Mouse (Mus musculus): ENCODE results near the gene Cacnb2. TPM values are rescaled to one million over a fixed set of nuclear protein-coding genes. Genes with fewer than 3 reads are reported as not detected.

The Cacnb2 gene
- polyA plus RNA-seq, 1 experiment from 2014 or later: 6.2 TPM

- Histone ChIP-seq H3K9me3 (ENCODE audit: control insufficient read depth, low read depth, low read length) (no peaks in the 10 kb centered on the region), H3K36me3 (ENCODE audit: control insufficient read depth, insufficient read depth, low read length) (no peaks in the 10 kb centered on the region), H3K27me3 (ENCODE audit: control insufficient read depth, insufficient read depth, low read length) (no peaks in the 10 kb centered on the region), H3K4me3 (ENCODE audit: low read depth, low read length) (no peak overlapping the region), H3K9ac (replicated peaks; ENCODE audit: low read depth, low read length) (no peak overlapping the region), H3K4me2 (replicated peaks; ENCODE audit: low read depth, low read length) (no peak overlapping the region), H3K27ac (ENCODE audit: low read length) (no peak overlapping the region), H3K4me1 (ENCODE audit: control insufficient read depth, insufficient read depth, low read length) (0 out of 2 replicates have a peak, but pooled peaks cover 4% of the 10 kb centered on the region)
- WGBS: 38% methylated on average over 1 of the region's 1 CpGs
- no peak for ATAC-seq (ENCODE audit: insufficient number of reproducible peaks, insufficient read depth, low FRiP score, low read depth)
These were observed 270.2 kb downstream of the Cacnb2 start for GRCm38 (mm10) chr2:14873116-14873515.

- no peak for ATAC-seq (ENCODE audit: insufficient number of reproducible peaks, insufficient read depth, low FRiP score, low read depth)
- WGBS: 5% methylated on average over 15 of the region's 15 CpGs
These were observed 270.9 kb downstream of the Cacnb2 start for GRCm38 (mm10) chr2:14873701-14874181.

DNA sequence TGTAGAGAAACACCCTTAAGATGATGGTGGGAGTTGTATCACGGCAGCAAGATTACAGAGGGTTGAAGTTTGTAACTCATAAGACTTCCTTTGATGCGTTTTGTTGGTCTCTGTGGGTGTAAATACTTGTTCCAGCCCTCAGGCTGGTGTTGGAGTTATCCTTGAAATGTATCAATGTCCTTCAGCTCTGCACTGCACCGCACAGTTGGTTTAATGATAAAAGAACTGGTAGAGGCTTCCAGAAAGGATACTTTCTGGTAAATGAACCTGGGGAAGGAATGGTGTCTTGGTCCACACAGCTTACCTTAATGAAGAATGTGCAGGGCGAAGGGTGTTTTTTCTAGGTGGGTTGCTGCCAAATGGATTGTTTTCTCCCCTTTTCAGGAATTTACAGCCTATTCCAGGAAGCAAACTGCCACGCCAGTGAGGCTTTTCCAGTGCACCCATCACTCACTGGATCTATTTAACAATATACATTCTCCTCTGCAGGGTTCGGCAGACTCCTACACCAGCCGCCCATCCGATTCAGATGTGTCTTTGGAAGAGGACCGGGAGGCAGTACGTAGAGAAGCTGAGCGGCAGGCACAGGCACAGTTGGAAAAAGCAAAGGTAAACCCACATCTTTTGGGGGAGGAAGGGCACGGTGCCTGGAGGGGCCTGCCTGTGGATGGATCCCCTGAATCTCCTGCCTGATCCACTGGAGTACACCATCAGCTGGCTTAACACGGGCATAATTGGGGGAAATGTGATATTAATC lies 271.6 kb downstream of the Cacnb2 start:
- ATAC-seq (ENCODE audit: insufficient number of reproducible peaks, insufficient read depth, low FRiP score, low read depth): no peak
- Histone ChIP-seq H3K36me3 (ENCODE audit: control insufficient read depth, insufficient read depth, low read length) (no peaks in the 10 kb centered on the region), H3K4me1 (ENCODE audit: control insufficient read depth, insufficient read depth, low read length) (0 out of 2 replicates have a peak, but pooled peaks cover 4% of the 10 kb centered on the region), H3K9me3 (ENCODE audit: control insufficient read depth, low read depth, low read length) (no peaks in the 10 kb centered on the region), H3K27ac (ENCODE audit: low read length) (no peak overlapping the region), H3K27me3 (ENCODE audit: control insufficient read depth, insufficient read depth, low read length) (no peaks in the 10 kb centered on the region), H3K4me3 (ENCODE audit: low read depth, low read length) (peak overlapping the region; percentile 8; the same call in 1 of the 2 replicates), H3K4me2 (replicated peaks; ENCODE audit: low read depth, low read length) (peak overlapping the region; percentile 32), H3K9ac (replicated peaks; ENCODE audit: low read depth, low read length) (no peak overlapping the region)
- WGBS: 27% methylated on average over 13 of the region's 13 CpGs

More at GRCm38 (mm10) chr2:14873701-14874181, 270.9 kb downstream of the Cacnb2 start:
- H3K27ac ChIP-seq (ENCODE audit: low read length): no peak overlapping the region
- peak overlapping the region; percentile 8; the same call in 1 of the 2 replicates for H3K4me3 ChIP-seq (ENCODE audit: low read depth, low read length)
- H3K4me2 ChIP-seq (replicated peaks; ENCODE audit: low read depth, low read length): peak overlapping the region; percentile 32
- no peak overlapping the region for H3K9ac ChIP-seq (replicated peaks; ENCODE audit: low read depth, low read length)
- H3K36me3 ChIP-seq (ENCODE audit: control insufficient read depth, insufficient read depth, low read length): no peaks in the 10 kb centered on the region
- H3K9me3 ChIP-seq (ENCODE audit: control insufficient read depth, low read depth, low read length): no peaks in the 10 kb centered on the region
- 0 out of 2 replicates have a peak, but pooled peaks cover 4% of the 10 kb centered on the region for H3K4me1 ChIP-seq (ENCODE audit: control insufficient read depth, insufficient read depth, low read length)
- no peaks in the 10 kb centered on the region for H3K27me3 ChIP-seq (ENCODE audit: control insufficient read depth, insufficient read depth, low read length)

GRCm38 (mm10) chr2:14875121-14875520 lies 272.2 kb downstream of the Cacnb2 start:
- 48% methylated on average over 2 of the region's 2 CpGs for WGBS
- Histone ChIP-seq H3K4me2 (replicated peaks; ENCODE audit: low read depth, low read length) (no peak overlapping the region), H3K9ac (replicated peaks; ENCODE audit: low read depth, low read length) (no peak overlapping the region), H3K4me3 (ENCODE audit: low read depth, low read length) (no peak overlapping the region), H3K27me3 (ENCODE audit: control insufficient read depth, insufficient read depth, low read length) (no peaks in the 10 kb centered on the region), H3K9me3 (ENCODE audit: control insufficient read depth, low read depth, low read length) (no peaks in the 10 kb centered on the region), H3K27ac (ENCODE audit: low read length) (no peak overlapping the region), H3K4me1 (ENCODE audit: control insufficient read depth, insufficient read depth, low read length) (0 out of 2 replicates have a peak, but pooled peaks cover 4% of the 10 kb centered on the region), H3K36me3 (ENCODE audit: control insufficient read depth, insufficient read depth, low read length) (no peaks in the 10 kb centered on the region)
- no peak for ATAC-seq (ENCODE audit: insufficient number of reproducible peaks, insufficient read depth, low FRiP score, low read depth)

GRCm38 (mm10) chr2:14875616-14876015 lies 272.7 kb downstream of the Cacnb2 start:
- no peaks in the 10 kb centered on the region for H3K27me3 ChIP-seq (ENCODE audit: control insufficient read depth, insufficient read depth, low read length)
- no peak for ATAC-seq (ENCODE audit: insufficient number of reproducible peaks, insufficient read depth, low FRiP score, low read depth)

DNA sequence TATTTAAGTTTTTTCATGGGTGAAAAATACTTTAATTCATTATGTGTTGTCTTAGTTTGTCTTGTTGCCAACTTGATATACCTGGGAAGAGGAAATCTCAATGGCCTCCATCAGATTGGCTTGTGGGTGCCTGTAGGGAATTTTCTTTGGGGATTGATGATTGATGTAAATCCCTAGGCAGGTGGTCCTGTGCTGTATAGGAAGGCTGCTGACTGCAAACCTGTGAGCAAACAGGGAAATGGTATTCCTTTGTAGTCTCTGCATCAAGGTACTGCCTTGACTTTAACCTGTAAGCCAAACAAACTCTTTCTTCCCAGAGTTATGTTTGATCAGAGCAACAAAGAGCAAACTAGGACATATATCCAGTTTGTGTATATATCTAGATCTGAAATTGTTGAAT lies 276.1 kb downstream of the Cacnb2 start:
- H3K4me2 ChIP-seq (replicated peaks; ENCODE audit: low read depth, low read length): no peak overlapping the region
- no peaks in the 10 kb centered on the region for H3K36me3 ChIP-seq (ENCODE audit: control insufficient read depth, insufficient read depth, low read length)
- no peaks in the 10 kb centered on the region for H3K9me3 ChIP-seq (ENCODE audit: control insufficient read depth, low read depth, low read length)
- no peak overlapping the region for H3K4me3 ChIP-seq (ENCODE audit: low read depth, low read length)
- ATAC-seq (ENCODE audit: insufficient number of reproducible peaks, insufficient read depth, low FRiP score, low read depth): 0 out of 2 replicates have a peak, but pooled peaks have one; percentile 34
- no peaks in the 10 kb centered on the region for H3K27me3 ChIP-seq (ENCODE audit: control insufficient read depth, insufficient read depth, low read length)
- H3K27ac ChIP-seq (ENCODE audit: low read length): no peak overlapping the region
- no peaks in the 10 kb centered on the region for H3K4me1 ChIP-seq (ENCODE audit: control insufficient read depth, insufficient read depth, low read length)
- no peak overlapping the region for H3K9ac ChIP-seq (replicated peaks; ENCODE audit: low read depth, low read length)

More at GRCm38 (mm10) chr2:14875616-14876015, 272.7 kb downstream of the Cacnb2 start:
- no peaks in the 10 kb centered on the region for H3K36me3 ChIP-seq (ENCODE audit: control insufficient read depth, insufficient read depth, low read length)
- 63% methylated on average over 6 of the region's 6 CpGs for WGBS
- H3K27ac ChIP-seq (ENCODE audit: low read length): no peak overlapping the region
- H3K9ac ChIP-seq (replicated peaks; ENCODE audit: low read depth, low read length): no peak overlapping the region
- 0 out of 2 replicates have a peak, but pooled peaks cover 4% of the 10 kb centered on the region for H3K4me1 ChIP-seq (ENCODE audit: control insufficient read depth, insufficient read depth, low read length)
- H3K4me3 ChIP-seq (ENCODE audit: low read depth, low read length): no peak overlapping the region
- no peaks in the 10 kb centered on the region for H3K9me3 ChIP-seq (ENCODE audit: control insufficient read depth, low read depth, low read length)
- no peak overlapping the region for H3K4me2 ChIP-seq (replicated peaks; ENCODE audit: low read depth, low read length)

DNA sequence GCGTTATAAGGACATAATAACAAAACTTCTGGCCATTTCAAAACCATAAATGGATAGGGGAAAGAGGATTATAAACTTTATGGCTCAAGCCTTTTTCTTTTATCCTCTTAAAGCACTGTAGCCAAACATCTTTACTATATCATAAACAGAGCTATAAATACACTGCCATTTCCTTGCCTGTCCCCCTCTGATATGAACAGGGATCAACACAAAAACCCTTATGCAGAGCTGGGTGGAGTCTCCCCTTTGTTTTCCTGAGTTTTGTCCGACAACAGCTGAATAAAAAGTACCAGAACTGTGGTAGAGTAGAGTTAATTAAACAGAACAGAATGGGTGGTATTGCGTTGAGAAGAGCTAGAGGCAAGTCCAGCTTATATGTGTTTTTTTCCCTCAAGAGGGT lies 280.6 kb downstream of the Cacnb2 start:
- Histone ChIP-seq H3K36me3 (ENCODE audit: control insufficient read depth, insufficient read depth, low read length) (no peaks in the 10 kb centered on the region), H3K27me3 (ENCODE audit: control insufficient read depth, insufficient read depth, low read length) (no peaks in the 10 kb centered on the region), H3K4me2 (replicated peaks; ENCODE audit: low read depth, low read length) (no peak overlapping the region), H3K27ac (ENCODE audit: low read length) (no peak overlapping the region), H3K4me1 (ENCODE audit: control insufficient read depth, insufficient read depth, low read length) (no peaks in the 10 kb centered on the region), H3K4me3 (ENCODE audit: low read depth, low read length) (no peak overlapping the region), H3K9ac (replicated peaks; ENCODE audit: low read depth, low read length) (no peak overlapping the region), H3K9me3 (ENCODE audit: control insufficient read depth, low read depth, low read length) (no peaks in the 10 kb centered on the region)
- no peak for ATAC-seq (ENCODE audit: insufficient number of reproducible peaks, insufficient read depth, low FRiP score, low read depth)
- WGBS: 57% methylated on average over 3 of the region's 3 CpGs

- no peaks in the 10 kb centered on the region for H3K36me3 ChIP-seq (ENCODE audit: control insufficient read depth, insufficient read depth, low read length)
- H3K9ac ChIP-seq (replicated peaks; ENCODE audit: low read depth, low read length): no peak overlapping the region
- H3K4me1 ChIP-seq (ENCODE audit: control insufficient read depth, insufficient read depth, low read length): no peaks in the 10 kb centered on the region
- no peak overlapping the region for H3K27ac ChIP-seq (ENCODE audit: low read length)
- peak; percentile 53; the same call in 1 of the 2 replicates for ATAC-seq (ENCODE audit: insufficient number of reproducible peaks, insufficient read depth, low FRiP score, low read depth)
- no peaks in the 10 kb centered on the region for H3K27me3 ChIP-seq (ENCODE audit: control insufficient read depth, insufficient read depth, low read length)
- H3K4me3 ChIP-seq (ENCODE audit: low read depth, low read length): no peak overlapping the region
- 19% methylated on average over 4 of the region's 4 CpGs for WGBS
- H3K9me3 ChIP-seq (ENCODE audit: control insufficient read depth, low read depth, low read length): no peaks in the 10 kb centered on the region
- no peak overlapping the region for H3K4me2 ChIP-seq (replicated peaks; ENCODE audit: low read depth, low read length)
These were observed 285.7 kb downstream of the Cacnb2 start for GRCm38 (mm10) chr2:14888406-14889195.

Data from stomach, embryonic 14.5 days (tissue).